Mouse (Mus musculus) heart, adult 2 months (tissue): Measurements from ENCODE around the gene Gm17657.

Experiments
- CTCF ChIP-seq: fragments of 200-600 bp; IDR thresholded peaks from 2 replicates; pipeline ENCODE4 v1.8.1; 2022; ENCODE audit warnings: antibody characterized with exemption, mild to moderate bottlenecking, moderate library complexity
- POLR2A ChIP-seq: fragments of 200-500 bp; IDR thresholded peaks from 2 replicates; pipeline ENCODE4 v1.6.1; 2011; ENCODE audit warnings: mild to moderate bottlenecking, low read depth, low read length, control low read depth; ENCODE audit not compliant: insufficient read depth

GRCm38 (mm10) chr17:29528568-29529187 is 20.8 kb downstream of the Gm17657 start:
- TF ChIP-seq CTCF, result peak; percentile 45
- no peak for TF ChIP-seq POLR2A
